Mouse (Mus musculus): ENCODE results near the gene Zfp592. TPM values are rescaled to one million over a fixed set of nuclear protein-coding genes. Genes with fewer than 3 reads are reported as not detected.
"Not testable (repeated sequence)": the region's sequence is repeated elsewhere in the genome, so short reads cannot be mapped to it uniquely, and the experiment has no call there.

Zfp592 gene
- total and polyA plus RNA-seq, 3 experiments: 11.0 to 17.1 (median 16.1) TPM

DNA sequence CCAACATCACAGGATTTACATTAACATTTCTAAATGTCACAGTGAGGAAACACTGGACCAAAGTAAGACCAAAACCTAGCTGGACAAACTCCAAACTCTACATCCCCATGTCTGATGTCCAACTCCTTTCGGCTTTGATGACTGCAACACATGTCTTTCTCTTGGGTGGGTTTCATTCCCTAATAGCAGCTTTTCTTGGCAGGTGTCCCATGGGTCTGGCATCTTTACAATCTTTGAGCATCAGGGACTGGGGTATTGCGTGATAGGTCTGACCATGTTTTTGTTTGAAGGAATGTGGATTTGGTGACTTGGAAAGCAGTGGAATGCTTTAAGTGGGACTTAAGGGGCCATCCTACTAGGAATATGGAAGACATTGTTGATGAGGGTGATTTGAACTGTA is 36.6 kb upstream of the Zfp592 start:
- TF ChIP-seq CTCF (IDR thresholded peaks at IDR 0.05): no peak
- TF ChIP-seq POLR2A (IDR thresholded peaks at IDR 0.05; ENCODE audit: insufficient read depth, low read depth, low read length): no peak
- no peak for TF ChIP-seq EP300 (IDR thresholded peaks at IDR 0.05; ENCODE audit: insufficient read depth, low read depth, low read length)
- no peak for DNase-seq
- no peaks in the 10 kb centered on the region for H3K79me2 ChIP-seq (replicated peaks; ENCODE audit: control insufficient read depth, insufficient read depth, low read length)
- WGBS: 78% methylated on average over 2 of the region's 2 CpGs
- H3K4me1 ChIP-seq (ENCODE audit: control insufficient read depth, insufficient read depth, low read length): no peaks in the 10 kb centered on the region
- H3K36me3 ChIP-seq (ENCODE audit: control insufficient read depth, insufficient read depth, low read length): no peaks in the 10 kb centered on the region
- intact Hi-C loops (cut with DNase I): no loop called here
- no peak overlapping the region for H3K4me3 ChIP-seq
- H3K27ac ChIP-seq: no peak overlapping the region
- no peak overlapping the region for H3K9ac ChIP-seq (ENCODE audit: low read depth, low read length)
- H3K27me3 ChIP-seq (ENCODE audit: control insufficient read depth, insufficient read depth, low read length): no peaks in the 10 kb centered on the region

DNA sequence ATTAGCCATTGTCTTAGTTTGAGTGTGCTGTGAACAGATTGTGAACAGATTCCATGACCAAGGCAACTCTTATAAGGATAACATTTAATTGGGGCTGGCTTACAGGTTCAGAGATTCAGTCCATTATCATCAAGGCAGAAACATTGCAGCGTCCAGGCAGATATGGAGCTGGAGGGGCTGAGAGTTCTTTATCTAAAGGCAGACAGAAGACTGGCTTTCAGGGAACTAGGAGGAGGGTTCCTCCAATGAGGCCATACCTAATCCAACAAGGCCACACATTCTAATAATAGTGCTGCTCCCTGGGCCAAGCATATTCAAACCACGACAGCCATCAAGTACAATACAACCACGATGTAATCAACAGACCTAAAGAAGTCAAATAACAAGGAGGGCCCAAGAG is 34.5 kb upstream of the Zfp592 start:
- DNase-seq: no peak
- Histone ChIP-seq H3K36me3 (ENCODE audit: control insufficient read depth, insufficient read depth, low read length) (no peaks in the 10 kb centered on the region), H3K27ac (no peak overlapping the region), H3K4me3 (no peak overlapping the region), H3K79me2 (replicated peaks; ENCODE audit: control insufficient read depth, insufficient read depth, low read length) (no peaks in the 10 kb centered on the region), H3K4me1 (ENCODE audit: control insufficient read depth, insufficient read depth, low read length) (no peaks in the 10 kb centered on the region), H3K27me3 (ENCODE audit: control insufficient read depth, insufficient read depth, low read length) (no peaks in the 10 kb centered on the region), H3K9ac (ENCODE audit: low read depth, low read length) (no peak overlapping the region)
- intact Hi-C loops (cut with DNase I): no loop called here
- 46% methylated on average over 3 of the region's 3 CpGs for WGBS
- TF ChIP-seq POLR2A (IDR thresholded peaks at IDR 0.05; ENCODE audit: insufficient read depth, low read depth, low read length) (no peak), EP300 (IDR thresholded peaks at IDR 0.05; ENCODE audit: insufficient read depth, low read depth, low read length) (no peak), CTCF (IDR thresholded peaks at IDR 0.05) (no peak)

DNA sequence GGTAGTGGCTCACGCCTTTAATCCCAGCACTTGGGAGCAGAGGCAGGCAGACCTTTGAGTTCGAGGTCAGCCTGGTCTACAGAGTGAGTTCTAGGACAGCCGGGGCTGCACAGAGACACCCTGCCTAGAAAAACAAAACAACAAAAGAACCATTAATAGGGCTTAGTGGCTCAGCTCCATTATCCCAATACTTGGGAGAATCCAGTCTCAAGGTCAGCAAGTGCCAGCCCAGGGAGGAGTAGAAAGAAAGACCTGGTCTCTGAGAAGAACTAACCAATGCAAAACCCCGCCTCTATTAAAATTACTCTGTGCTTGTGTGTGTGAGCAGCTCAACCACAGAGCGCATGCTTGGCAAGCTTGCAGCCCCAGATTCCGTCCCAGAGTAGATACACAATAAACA is 30.7 kb upstream of the Zfp592 start:
- 81% methylated on average over 6 of the region's 6 CpGs for WGBS
- no peak for TF ChIP-seq CTCF (IDR thresholded peaks at IDR 0.05)
- TF ChIP-seq EP300 (IDR thresholded peaks at IDR 0.05; ENCODE audit: insufficient read depth, low read depth, low read length): no peak
- no peak for TF ChIP-seq POLR2A (IDR thresholded peaks at IDR 0.05; ENCODE audit: insufficient read depth, low read depth, low read length)
- no peaks in the 10 kb centered on the region for H3K79me2 ChIP-seq (replicated peaks; ENCODE audit: control insufficient read depth, insufficient read depth, low read length)
- no peaks in the 10 kb centered on the region for H3K27me3 ChIP-seq (ENCODE audit: control insufficient read depth, insufficient read depth, low read length)
- no peaks in the 10 kb centered on the region for H3K36me3 ChIP-seq (ENCODE audit: control insufficient read depth, insufficient read depth, low read length)
- H3K4me1 ChIP-seq (ENCODE audit: control insufficient read depth, insufficient read depth, low read length): no peaks in the 10 kb centered on the region
- DNase-seq: no peak
- H3K9ac ChIP-seq (ENCODE audit: low read depth, low read length): no peak overlapping the region
- no peak overlapping the region for H3K4me3 ChIP-seq
- intact Hi-C loops (cut with DNase I): no loop called here
- H3K27ac ChIP-seq: no peak overlapping the region

DNA sequence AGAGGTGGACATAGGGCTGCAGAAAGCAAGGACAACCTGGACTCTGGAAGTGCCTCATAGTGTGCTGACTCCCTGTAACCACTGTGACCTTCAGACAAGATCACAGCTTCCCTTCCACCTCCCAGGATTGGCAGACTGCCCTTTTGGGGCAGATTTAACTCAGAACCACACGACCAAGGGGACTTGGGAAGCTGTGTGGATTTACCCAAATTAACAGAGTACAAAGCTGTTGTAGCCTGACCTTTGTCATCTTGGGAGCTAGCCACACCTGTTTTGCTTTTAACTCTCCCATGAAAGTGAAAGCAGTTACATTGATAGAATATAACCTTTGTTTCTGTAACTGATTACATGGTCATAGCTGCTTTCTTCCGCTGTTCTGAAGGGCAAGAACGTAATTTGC is 22.6 kb upstream of the Zfp592 start:
- Histone ChIP-seq H3K27me3 (ENCODE audit: control insufficient read depth, insufficient read depth, low read length) (no peaks in the 10 kb centered on the region), H3K4me3 (no peak overlapping the region), H3K4me1 (ENCODE audit: control insufficient read depth, insufficient read depth, low read length) (no peaks in the 10 kb centered on the region; the same call in 1 of the 2 replicates), H3K36me3 (ENCODE audit: control insufficient read depth, insufficient read depth, low read length) (no peaks in the 10 kb centered on the region), H3K9ac (ENCODE audit: low read depth, low read length) (no peak overlapping the region), H3K27ac (peak overlapping the region; percentile 36; the same call in 1 of the 2 replicates), H3K79me2 (replicated peaks; ENCODE audit: control insufficient read depth, insufficient read depth, low read length) (no peaks in the 10 kb centered on the region)
- WGBS: 62% methylated on average over 3 of the region's 3 CpGs
- no peak for TF ChIP-seq POLR2A (IDR thresholded peaks at IDR 0.05; ENCODE audit: insufficient read depth, low read depth, low read length)
- no peak for TF ChIP-seq CTCF (IDR thresholded peaks at IDR 0.05)
- no peak for TF ChIP-seq EP300 (IDR thresholded peaks at IDR 0.05; ENCODE audit: insufficient read depth, low read depth, low read length)
- intact Hi-C loops (cut with DNase I): no loop called here
- peak in 1 of 2 experiments; percentile 37 for DNase-seq

DNA sequence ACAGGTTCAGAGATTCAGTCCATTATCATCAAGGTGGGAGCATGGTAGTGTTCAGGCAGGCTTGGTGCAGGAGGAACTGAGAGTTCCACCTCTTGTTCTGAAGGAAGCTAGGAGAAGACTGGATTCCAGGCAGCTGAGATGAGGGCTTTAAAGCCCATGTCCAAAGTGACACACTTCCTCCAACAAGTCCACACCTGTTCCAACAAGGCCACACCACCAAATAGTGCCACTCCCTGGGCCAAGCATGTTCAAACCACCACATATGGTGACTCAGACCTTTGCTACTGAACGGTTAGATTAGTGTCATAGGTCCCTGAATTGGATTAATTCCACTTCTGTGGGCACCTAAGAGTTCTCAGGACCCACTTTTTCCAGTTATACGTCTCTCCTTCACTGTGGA is 22.1 kb upstream of the Zfp592 start:
- no peaks in the 10 kb centered on the region for H3K36me3 ChIP-seq (ENCODE audit: control insufficient read depth, insufficient read depth, low read length)
- intact Hi-C loops (cut with DNase I): no loop called here
- no peak overlapping the region for H3K4me3 ChIP-seq
- WGBS: 88% methylated on average over 2 of the region's 2 CpGs
- TF ChIP-seq EP300 (IDR thresholded peaks at IDR 0.05; ENCODE audit: insufficient read depth, low read depth, low read length) (no peak), POLR2A (IDR thresholded peaks at IDR 0.05; ENCODE audit: insufficient read depth, low read depth, low read length) (no peak), CTCF (IDR thresholded peaks at IDR 0.05) (no peak)
- H3K27me3 ChIP-seq (ENCODE audit: control insufficient read depth, insufficient read depth, low read length): no peaks in the 10 kb centered on the region
- no peak for DNase-seq
- H3K79me2 ChIP-seq (replicated peaks; ENCODE audit: control insufficient read depth, insufficient read depth, low read length): no peaks in the 10 kb centered on the region
- H3K4me1 ChIP-seq (ENCODE audit: control insufficient read depth, insufficient read depth, low read length): no peaks in the 10 kb centered on the region; the same call in 1 of the 2 replicates
- H3K9ac ChIP-seq (ENCODE audit: low read depth, low read length): no peak overlapping the region
- no peak overlapping the region for H3K27ac ChIP-seq

DNA sequence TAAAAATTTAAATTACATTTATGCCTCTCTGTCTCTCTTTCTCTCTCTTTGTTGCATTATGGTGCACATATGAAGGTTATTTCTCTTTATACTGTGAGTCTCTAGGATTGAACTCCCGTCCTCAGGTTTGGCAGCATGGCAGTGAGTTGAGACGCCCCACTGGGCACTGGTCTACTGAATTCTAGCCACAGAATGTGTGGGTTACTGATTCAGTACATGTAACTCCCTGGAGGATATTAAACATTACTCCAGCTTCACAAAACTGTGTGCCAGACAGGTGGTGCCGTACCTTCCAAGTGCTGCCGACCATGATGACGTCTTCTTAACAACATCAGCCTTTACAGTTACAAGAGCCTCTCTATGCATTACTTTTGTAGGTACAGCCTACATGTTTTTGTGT is 21.4 kb upstream of the Zfp592 start:
- intact Hi-C loops (cut with DNase I): no loop called here
- H3K4me1 ChIP-seq (ENCODE audit: control insufficient read depth, insufficient read depth, low read length): no peaks in the 10 kb centered on the region; the same call in 1 of the 2 replicates
- TF ChIP-seq POLR2A (IDR thresholded peaks at IDR 0.05; ENCODE audit: insufficient read depth, low read depth, low read length) (no peak), CTCF (IDR thresholded peaks at IDR 0.05) (no peak), EP300 (IDR thresholded peaks at IDR 0.05; ENCODE audit: insufficient read depth, low read depth, low read length) (no peak)
- H3K79me2 ChIP-seq (replicated peaks; ENCODE audit: control insufficient read depth, insufficient read depth, low read length): no peaks in the 10 kb centered on the region
- WGBS: 93% methylated on average over 5 of the region's 5 CpGs
- DNase-seq: no peak
- H3K27me3 ChIP-seq (ENCODE audit: control insufficient read depth, insufficient read depth, low read length): no peaks in the 10 kb centered on the region
- no peak overlapping the region for H3K27ac ChIP-seq
- no peaks in the 10 kb centered on the region for H3K36me3 ChIP-seq (ENCODE audit: control insufficient read depth, insufficient read depth, low read length)
- no peak overlapping the region for H3K4me3 ChIP-seq
- H3K9ac ChIP-seq (ENCODE audit: low read depth, low read length): no peak overlapping the region

DNA sequence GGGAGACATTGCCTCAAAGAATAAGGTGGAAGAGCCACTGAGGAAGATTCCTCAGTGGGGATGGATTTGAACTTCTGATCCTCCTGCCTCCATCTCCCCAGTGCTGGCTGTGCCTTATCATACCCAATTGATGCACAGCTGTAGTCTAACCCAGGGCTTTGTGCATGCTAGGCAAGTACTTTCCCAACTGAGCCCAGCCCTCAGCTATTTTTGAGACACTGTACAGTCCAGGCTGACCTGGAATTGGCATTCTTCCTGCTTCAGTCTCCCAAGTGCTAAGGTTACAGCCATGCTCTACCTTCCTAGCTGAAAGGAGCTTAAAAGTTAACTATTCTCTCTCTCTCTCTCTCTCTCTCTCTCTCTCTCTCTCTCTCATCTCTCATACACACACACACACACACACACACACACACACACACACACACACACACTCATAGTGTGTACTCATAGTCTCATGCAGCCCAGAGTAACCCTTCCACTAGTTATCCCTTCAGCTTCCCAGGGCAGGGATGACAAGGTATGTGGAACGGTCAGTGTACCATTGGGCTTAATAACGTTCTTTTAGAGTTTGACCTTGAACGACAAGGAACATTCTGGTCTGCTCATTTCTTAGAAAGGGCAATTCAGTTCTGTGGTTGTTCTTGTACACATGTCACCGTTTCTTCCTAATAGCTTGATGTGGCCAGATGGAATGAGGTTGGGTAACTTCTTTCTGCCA is 20.4 kb upstream of the Zfp592 start:
- H3K9ac ChIP-seq (ENCODE audit: low read depth, low read length); H3K79me2 ChIP-seq (replicated peaks; ENCODE audit: control insufficient read depth, insufficient read depth, low read length); H3K27me3 ChIP-seq (ENCODE audit: control insufficient read depth, insufficient read depth, low read length); H3K36me3 ChIP-seq (ENCODE audit: control insufficient read depth, insufficient read depth, low read length); DNase-seq; intact Hi-C loops (cut with DNase I); H3K27ac ChIP-seq; H3K4me1 ChIP-seq (ENCODE audit: control insufficient read depth, insufficient read depth, low read length); H3K4me3 ChIP-seq: not testable (repeated sequence)
- WGBS: 45% methylated on average over 4 of the region's 4 CpGs

DNA sequence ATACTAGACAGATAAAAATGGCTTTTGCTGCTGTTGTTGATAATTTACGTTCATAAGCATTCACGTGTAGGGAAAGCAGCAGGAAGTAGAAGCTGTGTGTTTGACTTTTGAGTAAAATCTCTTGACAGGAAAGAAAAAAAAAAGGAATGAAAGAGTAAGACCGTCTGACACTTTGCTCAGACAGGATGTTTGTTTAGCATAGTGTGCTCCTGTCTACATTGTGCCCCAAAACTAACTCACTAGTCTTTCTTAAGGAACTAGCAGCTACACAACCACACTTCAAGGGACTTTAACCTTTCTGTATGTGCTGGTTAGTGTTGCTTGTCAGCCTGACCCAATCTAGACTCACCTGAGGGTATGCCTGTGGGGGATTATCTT is 19.9 kb upstream of the Zfp592 start:
- WGBS: 27% methylated on average over 3 of the region's 3 CpGs

More for the DNA sequence above, 19.9 kb upstream of the Zfp592 start:
- DNase-seq; H3K79me2 ChIP-seq (replicated peaks; ENCODE audit: control insufficient read depth, insufficient read depth, low read length); H3K9ac ChIP-seq (ENCODE audit: low read depth, low read length); H3K27me3 ChIP-seq (ENCODE audit: control insufficient read depth, insufficient read depth, low read length); H3K27ac ChIP-seq; intact Hi-C loops (cut with DNase I); H3K4me3 ChIP-seq; H3K36me3 ChIP-seq (ENCODE audit: control insufficient read depth, insufficient read depth, low read length); H3K4me1 ChIP-seq (ENCODE audit: control insufficient read depth, insufficient read depth, low read length): not testable (repeated sequence)

Data from heart, adult 2 months (tissue).